Mouse (Mus musculus): ENCODE measurements around the gene Adgrv1. TPM values are rescaled to one million over a fixed set of nuclear protein-coding genes. Genes with fewer than 3 reads are reported as not detected.
"Not testable (repeated sequence)": the region's sequence is repeated elsewhere in the genome, so short reads cannot be mapped to it uniquely, and the experiment has no call there.

Gene Adgrv1
- total RNA-seq (2021) = under 1 TPM; 0.29 to 0.32 TPM
- long read RNA-seq, experiment 1 = 0 reads
- long read RNA-seq, experiment 2 = 0 reads

GRCm38 (mm10) chr13:81632720-81633415 is at the start of gene Adgrv1:
Gene Adgrv1, minus strand, starts transcription at chr13:81633154.
- peak; percentile 15 to 32 for DNase-seq (ENCODE audit: low spot score in 2 of 2)

- no peak for DNase-seq (ENCODE audit: low spot score in 2 of 2)
These were observed 42.4 kb upstream of the Adgrv1 start for GRCm38 (mm10) chr13:81675333-81675732.

GRCm38 (mm10) chr13:81667713-81668112 is 34.8 kb upstream of the Adgrv1 start:
- no peak for DNase-seq (ENCODE audit: low spot score in 2 of 2)

GRCm38 (mm10) chr13:81664331-81664698 is 31.4 kb upstream of the Adgrv1 start:
- no peak for DNase-seq (ENCODE audit: low spot score in 2 of 2)

GRCm38 (mm10) chr13:81663566-81664330 is 30.8 kb upstream of the Adgrv1 start:
- no peak for DNase-seq (ENCODE audit: low spot score in 2 of 2)

- DNase-seq (ENCODE audit: low spot score in 2 of 2) = no peak
These were observed 25.2 kb upstream of the Adgrv1 start for GRCm38 (mm10) chr13:81658053-81658752.

GRCm38 (mm10) chr13:81657351-81658052 is 24.5 kb upstream of the Adgrv1 start, which contains the start of gene Lysmd3:
Gene Lysmd3, plus strand, starts transcription at chr13:81657663.
- DNase-seq (ENCODE audit: low spot score in 2 of 2) = peak; percentile 88 to 92

GRCm38 (mm10) chr13:81657008-81657350 is 24.0 kb upstream of the Adgrv1 start:
- no peak for DNase-seq (ENCODE audit: low spot score in 2 of 2)

- no peak for DNase-seq (ENCODE audit: low spot score in 2 of 2)
These were observed 23.3 kb upstream of the Adgrv1 start for GRCm38 (mm10) chr13:81656091-81656850.

GRCm38 (mm10) chr13:81650382-81650781 is 17.4 kb upstream of the Adgrv1 start:
- DNase-seq (ENCODE audit: low spot score in 2 of 2) = not testable (repeated sequence)

GRCm38 (mm10) chr13:81646348-81646747 is 13.4 kb upstream of the Adgrv1 start:
- no peak for DNase-seq (ENCODE audit: low spot score in 2 of 2)

GRCm38 (mm10) chr13:81644047-81644565 is 11.2 kb upstream of the Adgrv1 start:
- no peak for DNase-seq (ENCODE audit: low spot score in 2 of 2)

- no peak for DNase-seq (ENCODE audit: low spot score in 2 of 2)
These were observed 9.7 kb upstream of the Adgrv1 start for GRCm38 (mm10) chr13:81642491-81643149.

GRCm38 (mm10) chr13:81641289-81642045 is 8.5 kb upstream of the Adgrv1 start:
- DNase-seq (ENCODE audit: low spot score in 2 of 2) = peak in 1 of 2 experiments; percentile 28

GRCm38 (mm10) chr13:81640881-81641280 is 7.9 kb upstream of the Adgrv1 start:
- no peak for DNase-seq (ENCODE audit: low spot score in 2 of 2)

- no peak for DNase-seq (ENCODE audit: low spot score in 2 of 2)
These were observed 6.7 kb upstream of the Adgrv1 start for GRCm38 (mm10) chr13:81639624-81640023.

- DNase-seq (ENCODE audit: low spot score in 2 of 2) = no peak
These were observed 2.4 kb downstream of the Adgrv1 start for GRCm38 (mm10) chr13:81630566-81630965.

- DNase-seq (ENCODE audit: low spot score in 2 of 2) = no peak
These were observed 3.6 kb downstream of the Adgrv1 start for GRCm38 (mm10) chr13:81629395-81629794.

- no peak for DNase-seq (ENCODE audit: low spot score in 2 of 2)
These were observed 4.2 kb downstream of the Adgrv1 start for GRCm38 (mm10) chr13:81628631-81629190.

Measured in gastrocnemius, postnatal 4 days (tissue).